Mouse (Mus musculus) large intestine, adult 2 months (tissue): ENCODE measurements around the gene Numb. TPM values are rescaled to one million over a fixed set of nuclear protein-coding genes. Genes with fewer than 3 reads are reported as not detected.

ENCODE experiments used
- DNase-seq: peaks from one replicate; pipeline ENCODE4 v3.0.0-alpha.2; 2012; ENCODE audit warnings: low read depth, low spot score
- WGBS: fragments of 180-500 bp; shearing (Covaris S2); methylation state at CpG from one replicate; pipeline ENCODE4 v1.1.7; 2018; 5-methylcytosine and 5-hydroxymethylcytosine counted together
- polyA plus RNA-seq: library from polyadenylated mRNA; depleted of rRNA; stranded (reverse); fragments of >200 nt; gene quantifications from 2 replicates; pipeline ENCODE4 v1.2.3, GENCODE M21; 2012

The Numb gene
- polyA plus RNA-seq, 1 experiment, result 52.4 TPM

- DNase-seq, result no peak
Measured at GRCm38 (mm10) chr12:83860688-83861087, 61.0 kb downstream of the Numb start.

- 94% methylated on average over 2 of the region's 2 CpGs for WGBS
- DNase-seq, result no peak
Measured at GRCm38 (mm10) chr12:83858052-83858451, 63.7 kb downstream of the Numb start.

- no peak for DNase-seq
- 75% methylated on average over 1 of the region's 1 CpGs for WGBS
Measured at GRCm38 (mm10) chr12:83855211-83855610, 66.5 kb downstream of the Numb start.

GRCm38 (mm10) chr12:83854281-83854680, 67.5 kb downstream of the Numb start:
- DNase-seq, result no peak
- WGBS, result 80% methylated on average over 3 of the region's 3 CpGs

- DNase-seq, result no peak
- WGBS, result 81% methylated on average over 5 of the region's 5 CpGs
Measured at GRCm38 (mm10) chr12:83852512-83853213, 69.1 kb downstream of the Numb start.

GRCm38 (mm10) chr12:83850334-83850733, 71.4 kb downstream of the Numb start:
- 81% methylated on average over 4 of the region's 4 CpGs for WGBS
- DNase-seq, result no peak

- WGBS, result 85% methylated on average over 1 of the region's 1 CpGs
- no peak for DNase-seq
Measured at GRCm38 (mm10) chr12:83848595-83849231, 73.0 kb downstream of the Numb start.

- 80% methylated on average over 2 of the region's 2 CpGs for WGBS
Measured at GRCm38 (mm10) chr12:83847877-83848276, 73.9 kb downstream of the Numb start.

GRCm38 (mm10) chr12:83842678-83843440, 78.9 kb downstream of the Numb start:
- DNase-seq, result peak; percentile 36
- 32% methylated on average over 3 of the region's 3 CpGs for WGBS

More at GRCm38 (mm10) chr12:83847877-83848276, 73.9 kb downstream of the Numb start:
- no peak for DNase-seq

GRCm38 (mm10) chr12:83841409-83842190, 80.1 kb downstream of the Numb start:
- 50% methylated on average over 10 of the region's 10 CpGs for WGBS
- no peak for DNase-seq

GRCm38 (mm10) chr12:83833979-83834378, 87.8 kb downstream of the Numb start:
- no peak for DNase-seq
- 95% methylated on average over 3 of the region's 3 CpGs for WGBS

- WGBS, result 75% methylated on average over 3 of the region's 3 CpGs
- DNase-seq, result no peak
Measured at GRCm38 (mm10) chr12:83830424-83830823, 91.3 kb downstream of the Numb start.

GRCm38 (mm10) chr12:83816616-83817015, 105.1 kb downstream of the Numb start:
- no peak for DNase-seq
- WGBS, result 89% methylated on average over 1 of the region's 1 CpGs

- 93% methylated on average over 3 of the region's 3 CpGs for WGBS
- no peak for DNase-seq
Measured at GRCm38 (mm10) chr12:83811901-83812300, 109.8 kb downstream of the Numb start.

GRCm38 (mm10) chr12:83803641-83804040, 118.1 kb downstream of the Numb start:
- 87% methylated on average over 7 of the region's 7 CpGs for WGBS
- DNase-seq, result no peak

GRCm38 (mm10) chr12:83800943-83801342, 120.8 kb downstream of the Numb start:
- no peak for DNase-seq
- WGBS, result 69% methylated on average over 9 of the region's 9 CpGs

- DNase-seq, result no peak
- 94% methylated on average over 5 of the region's 5 CpGs for WGBS
Measured at GRCm38 (mm10) chr12:83798313-83798712, 123.4 kb downstream of the Numb start.

- DNase-seq, result no peak
- 81% methylated on average over 7 of the region's 7 CpGs for WGBS
Measured at GRCm38 (mm10) chr12:83795586-83795985, 126.1 kb downstream of the Numb start.

- WGBS, result 65% methylated on average over 2 of the region's 2 CpGs
- no peak for DNase-seq
Measured at GRCm38 (mm10) chr12:83795051-83795450, 126.7 kb downstream of the Numb start.
